Mouse (Mus musculus): ENCODE data around the gene Gm10697. TPM values are rescaled to one million over a fixed set of nuclear protein-coding genes. Genes with fewer than 3 reads are reported as not detected.
"Not testable (repeated sequence)": the region's sequence is repeated elsewhere in the genome, so short reads cannot be mapped to it uniquely, and the experiment has no call there.

Gm10697 gene
- not detected for total RNA-seq (2021)

DNA sequence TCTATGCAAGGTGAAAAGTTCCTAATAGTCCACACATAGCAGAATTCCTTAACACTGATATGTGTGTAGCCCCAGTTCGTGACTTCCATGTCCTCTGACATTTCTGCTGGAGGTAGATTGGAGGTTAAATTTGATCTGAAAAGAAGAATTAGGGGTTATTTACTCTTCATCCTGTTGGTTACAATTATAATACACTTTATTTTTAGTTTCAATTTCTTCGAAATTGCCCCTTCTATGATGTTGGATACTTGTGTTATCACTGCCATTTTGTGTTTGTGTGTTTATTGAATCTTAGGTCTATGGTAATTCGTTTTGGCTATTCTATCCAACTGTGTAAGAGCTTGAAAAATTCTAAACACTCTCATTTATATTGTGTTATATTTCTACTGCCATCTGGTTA is at the start of gene Gm10697:
TSS of gene Gm10697 (minus strand) at position 101 of the 400 bp plus-strand sequence.
- DNase-seq (ENCODE audit: low spot score); intact Hi-C loops (cut with DNase I): not testable (repeated sequence)

DNA sequence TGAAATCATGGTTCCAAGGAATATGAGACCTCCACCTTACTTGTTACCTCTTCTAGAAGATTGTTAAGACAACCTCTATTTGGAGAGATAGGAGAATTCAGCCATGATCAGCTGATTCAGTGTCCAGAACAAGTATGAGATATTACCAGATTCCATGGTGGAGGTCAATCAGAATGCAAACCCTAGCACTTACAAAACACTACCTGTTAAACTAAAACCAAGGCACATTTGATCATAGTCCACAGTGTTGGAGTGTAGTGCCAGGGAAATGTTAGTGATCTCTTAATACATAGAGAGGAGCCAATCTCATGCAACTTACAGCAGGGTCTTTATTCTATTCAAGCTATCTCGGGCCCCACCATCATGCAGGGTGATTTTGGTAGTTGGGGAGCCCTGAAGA is 42.6 kb upstream of the Gm10697 start:
- DNase-seq (ENCODE audit: low spot score); intact Hi-C loops (cut with DNase I): not testable (repeated sequence)

DNA sequence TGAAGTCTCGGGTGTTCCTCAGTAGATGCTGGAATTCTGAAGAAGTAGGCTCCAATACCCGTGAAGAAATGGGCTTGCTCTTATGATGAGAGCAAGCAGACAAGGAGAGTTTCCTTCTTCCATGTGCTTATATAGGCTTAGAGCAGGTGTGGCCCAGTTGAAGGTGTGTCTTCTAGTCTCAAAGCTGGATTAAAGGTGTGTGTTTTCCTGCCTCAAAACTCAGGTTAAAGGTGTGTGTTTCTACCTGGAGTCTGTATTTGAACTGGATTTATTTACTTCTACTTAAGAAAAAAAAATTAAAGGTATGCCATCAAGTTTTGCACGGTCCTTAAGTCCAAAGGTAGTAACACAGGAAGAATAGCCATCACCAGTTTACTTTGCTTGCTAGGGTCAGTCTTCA is 17.7 kb downstream of the Gm10697 start, which contains the start of gene Gm9125:
TSS of gene Gm9125 (minus strand) at position 101 of the 400 bp plus-strand sequence.
- intact Hi-C loops (cut with DNase I), result not testable (repeated sequence)

GRCm38 (mm10) chr3:94049566-94050121 is 22.8 kb downstream of the Gm10697 start:
- intact Hi-C loops (cut with DNase I); DNase-seq (ENCODE audit: low spot score): not testable (repeated sequence)

More for the DNA sequence above, 17.7 kb downstream of the Gm10697 start, which contains the start of gene Gm9125:
- DNase-seq (ENCODE audit: low spot score), result not testable (repeated sequence)

DNA sequence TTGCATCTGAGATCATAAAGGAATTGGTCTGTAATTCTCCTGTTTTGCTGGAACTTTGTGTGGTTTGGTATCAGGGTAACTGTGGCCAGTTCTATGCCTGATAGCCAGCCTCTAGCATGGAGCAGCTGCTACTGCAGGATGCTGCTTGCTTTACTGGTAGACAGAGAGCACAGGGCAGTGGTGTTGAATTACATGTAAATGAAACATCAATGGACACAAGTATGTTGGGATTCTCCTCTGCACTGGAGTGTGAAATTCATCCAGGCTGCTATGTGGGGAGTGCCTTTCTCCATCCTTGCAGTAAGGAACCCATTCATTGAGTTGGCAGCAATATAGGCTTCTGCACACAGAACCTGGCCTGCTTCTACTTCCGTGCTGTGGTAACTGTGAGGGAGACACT is 34.2 kb downstream of the Gm10697 start:
- intact Hi-C loops (cut with DNase I); DNase-seq (ENCODE audit: low spot score): not testable (repeated sequence)

- DNase-seq (ENCODE audit: low spot score); intact Hi-C loops (cut with DNase I): not testable (repeated sequence)
These were observed 38.0 kb downstream of the Gm10697 start for GRCm38 (mm10) chr3:94034400-94034799.

Other genes with a start within 250 kb of the Gm10697 start
- gene Tdpoz3, start 246.6 kb downstream of the Gm10697 start, total RNA-seq (2021), result not detected
- gene Gm9117, start 129.1 kb downstream of the Gm10697 start, total RNA-seq (2021), result not detected
- not detected for gene Tdpoz5, start 111.3 kb downstream of the Gm10697 start, total RNA-seq (2021)
- gene Gm9125, start 17.8 kb downstream of the Gm10697 start, total RNA-seq (2021), result not detected
- not detected for gene Gm10696, start 105.5 kb upstream of the Gm10697 start, total RNA-seq (2021)
- gene Gm5286, start 124.1 kb upstream of the Gm10697 start, total RNA-seq (2021), result not detected
- gene Gm4778, start 191.4 kb upstream of the Gm10697 start, total RNA-seq (2021), result not detected
- gene Them4, start 237.4 kb upstream of the Gm10697 start, total RNA-seq (2021), result 10 to 100 TPM; 17.5 TPM

Measured in heart, postnatal 25 days (tissue).